Mouse (Mus musculus) hindbrain, embryonic 11.5 days (tissue): ENCODE data around the gene Psmc1. TPM values are rescaled to one million over a fixed set of nuclear protein-coding genes. Genes with fewer than 3 reads are reported as not detected.

Experiments used
- ATAC-seq: fragments of 200-750 bp; cut with Nextera tagmentation; 2 replicates; pipeline ENCODE4 v1.8.0; 2017; ENCODE audit warnings: mild to moderate bottlenecking, moderate TSS enrichment, moderate library complexity; ENCODE audit not compliant: low FRiP score
- DNase-seq: peaks from one replicate; pipeline ENCODE4 v3.0.0-alpha.2; 2015; ENCODE audit warnings: low spot score
- H3K27ac ChIP-seq: fragments of 300-500 bp; sonication (generic); 2 replicates; pipeline ENCODE4 v1.5.1; 2014; ENCODE audit warnings: mild to moderate bottlenecking, low read depth, low read length
- H3K27me3 ChIP-seq: fragments of 300-500 bp; sonication (generic); 2 replicates; pipeline ENCODE4 v1.6.1; 2014; ENCODE audit warnings: mild to moderate bottlenecking, low read length, moderate library complexity, mixed read lengths; ENCODE audit not compliant: control insufficient read depth, insufficient read depth
- H3K36me3 ChIP-seq: fragments of 300-500 bp; sonication (generic); 2 replicates; pipeline ENCODE4 v1.6.1; 2014; ENCODE audit warnings: mild to moderate bottlenecking, low read length, moderate library complexity, mixed read lengths; ENCODE audit not compliant: control insufficient read depth, insufficient read depth
- H3K4me1 ChIP-seq: fragments of 300-500 bp; sonication (generic); replicated peaks from 2 replicates; pipeline ENCODE4 v1.6.1; 2014; ENCODE audit warnings: low read length, mixed read lengths; ENCODE audit not compliant: control insufficient read depth, insufficient read depth
- H3K4me2 ChIP-seq: fragments of 300-500 bp; sonication (generic); replicated peaks from 2 replicates; pipeline ENCODE4 v1.6.1; 2014; ENCODE audit warnings: mild to moderate bottlenecking, low read depth, low read length
- H3K4me3 ChIP-seq: fragments of 300-500 bp; sonication (generic); 2 replicates; pipeline ENCODE4 v1.5.1; 2014; ENCODE audit warnings: low read depth, low read length
- H3K9ac ChIP-seq: fragments of 300-500 bp; sonication (generic); 2 replicates; pipeline ENCODE4 v1.6.1; 2014; ENCODE audit warnings: low read depth, low read length
- H3K9me3 ChIP-seq: fragments of 300-500 bp; sonication (generic); 2 replicates; pipeline ENCODE4 v1.6.1; 2016; ENCODE audit warnings: low read length; ENCODE audit not compliant: control insufficient read depth
- WGBS: fragments of 180-500 bp; shearing (Covaris S2); extraction: QIAGEN DNeasy Blood & Tissue Kit; methylation state at CpG from one replicate; pipeline ENCODE4 v1.1.7; 2014; 5-methylcytosine and 5-hydroxymethylcytosine counted together
- polyA plus RNA-seq: library from polyadenylated mRNA; unstranded; fragments of >200 nt; fragmentation: Nextera tagmentation; extraction: Ambion mirVana; gene quantifications from 2 replicates; pipeline ENCODE4 v1.2.1, GENCODE M21; 2014

Gene Psmc1
- polyA plus RNA-seq, 1 experiment from 2014 or later, result 404 TPM

DNA sequence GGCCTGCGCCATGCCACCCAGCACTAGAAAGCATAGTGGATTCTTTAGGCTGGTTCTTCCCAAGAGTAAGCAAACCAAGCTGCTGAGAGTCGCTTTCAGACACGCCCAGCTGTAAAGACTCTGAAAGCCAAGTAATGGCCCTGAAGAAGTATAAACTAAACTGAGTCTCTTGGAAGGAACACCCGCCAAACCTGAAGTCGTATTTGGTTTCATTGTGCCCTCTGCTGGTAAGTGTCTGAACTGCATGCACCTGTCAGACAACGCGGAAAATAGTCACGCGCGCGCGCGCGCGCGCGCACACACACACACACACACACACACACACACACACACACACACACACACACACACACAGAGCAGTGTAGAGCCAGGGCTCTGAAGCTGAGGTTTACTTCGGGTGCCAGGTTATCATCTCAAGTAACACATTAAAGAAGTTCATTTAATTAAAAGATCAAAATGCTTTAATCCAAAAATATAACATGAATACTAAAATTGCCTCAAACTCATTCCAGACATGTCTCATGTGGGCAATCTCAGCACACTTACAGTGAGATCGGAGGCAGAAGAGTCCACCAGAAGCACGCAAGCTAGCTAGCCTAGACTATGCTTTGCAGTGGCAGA, 3.6 kb upstream of the Psmc1 start:
- 14% methylated on average over 20 of the region's 20 CpGs for WGBS
- Histone ChIP-seq H3K4me1 (peaks cover 1% of the 10 kb centered on the region; the same call in 1 of the 2 replicates), H3K4me2 (no peak overlapping the region), H3K27me3 (no peaks in the 10 kb centered on the region), H3K9me3 (no peaks in the 10 kb centered on the region), H3K27ac (no peak overlapping the region), H3K9ac (no peak overlapping the region), H3K36me3 (no peaks in the 10 kb centered on the region), H3K4me3 (no peak overlapping the region)
- DNase-seq, result peak; percentile 88
- no peak for ATAC-seq

- Histone ChIP-seq H3K9me3 (no peaks in the 10 kb centered on the region), H3K4me3 (no peak overlapping the region), H3K4me1 (peaks cover 2% of the 10 kb centered on the region; the same call in 1 of the 2 replicates), H3K9ac (no peak overlapping the region), H3K36me3 (no peaks in the 10 kb centered on the region), H3K27ac (no peak overlapping the region), H3K4me2 (no peak overlapping the region), H3K27me3 (no peaks in the 10 kb centered on the region)
- DNase-seq (no peak), ATAC-seq (no peak)
- WGBS, result 52% methylated on average over 4 of the region's 4 CpGs
Measured at GRCm38 (mm10) chr12:100107436-100107835, 2.5 kb upstream of the Psmc1 start.

DNA sequence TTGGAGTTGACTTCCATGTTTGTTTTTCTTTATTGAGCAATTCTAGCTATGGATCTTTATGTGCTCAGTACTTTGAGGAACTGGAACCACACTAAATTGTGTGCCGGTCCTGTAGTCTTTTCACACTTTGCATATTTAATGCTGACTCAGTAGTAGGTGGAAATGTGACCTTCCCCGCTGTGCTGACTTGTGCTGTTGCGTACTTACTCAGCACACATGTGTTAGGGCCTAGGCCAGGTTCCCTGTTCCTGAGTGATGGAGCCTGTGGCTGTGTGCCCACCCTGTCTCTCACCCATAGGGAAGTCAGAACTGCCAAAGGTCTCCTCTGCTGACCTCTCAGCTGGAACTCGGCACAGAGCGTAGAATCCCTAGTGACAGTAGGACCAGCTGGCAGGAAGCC, 6.0 kb downstream of the Psmc1 start:
- WGBS, result 97% methylated on average over 5 of the region's 5 CpGs
- H3K9ac ChIP-seq, result no peak overlapping the region
- no peak overlapping the region for H3K27ac ChIP-seq
- H3K4me2 ChIP-seq, result no peak overlapping the region
- no peak for ATAC-seq
- no peak for DNase-seq
- no peaks in the 10 kb centered on the region for H3K9me3 ChIP-seq
- no peaks in the 10 kb centered on the region for H3K27me3 ChIP-seq
- H3K4me3 ChIP-seq, result no peak overlapping the region
- peaks cover 28% of the 10 kb centered on the region for H3K36me3 ChIP-seq
- H3K4me1 ChIP-seq, result peaks cover 2% of the 10 kb centered on the region; the same call in 1 of the 2 replicates

GRCm38 (mm10) chr12:100122921-100123381, 13.0 kb downstream of the Psmc1 start:
- H3K9me3 ChIP-seq, result no peaks in the 10 kb centered on the region
- ATAC-seq (no peak), DNase-seq (no peak)
- peaks cover 25% of the 10 kb centered on the region for H3K36me3 ChIP-seq
- no peak overlapping the region for H3K4me3 ChIP-seq
- no peaks in the 10 kb centered on the region for H3K4me1 ChIP-seq
- no peak overlapping the region for H3K4me2 ChIP-seq
- WGBS, result 92% methylated on average over 7 of the region's 7 CpGs
- H3K9ac ChIP-seq, result no peak overlapping the region
- no peaks in the 10 kb centered on the region for H3K27me3 ChIP-seq
- H3K27ac ChIP-seq, result no peak overlapping the region

DNA sequence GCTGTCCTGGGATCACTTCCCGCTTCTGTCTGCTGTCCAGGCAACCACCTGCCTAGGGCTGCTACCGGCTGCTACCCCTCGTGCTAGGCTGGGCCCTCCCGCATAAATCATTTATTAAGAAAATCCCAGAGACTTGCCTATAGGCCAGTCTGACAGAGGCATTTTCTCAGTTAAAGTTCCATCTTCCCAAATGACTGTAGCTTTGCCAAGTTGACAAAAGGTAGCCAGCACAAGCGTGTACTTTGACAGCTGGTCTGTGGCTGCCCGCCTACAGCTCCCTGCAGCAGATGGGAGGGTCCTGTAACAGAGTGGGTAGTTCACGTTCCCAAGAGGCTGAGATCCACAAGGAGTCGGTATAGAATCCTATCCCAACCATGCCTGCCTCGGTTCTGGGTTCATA, 13.5 kb downstream of the Psmc1 start:
- Histone ChIP-seq H3K9ac (no peak overlapping the region), H3K9me3 (no peaks in the 10 kb centered on the region), H3K4me3 (no peak overlapping the region), H3K27ac (no peak overlapping the region), H3K27me3 (no peaks in the 10 kb centered on the region), H3K4me1 (no peaks in the 10 kb centered on the region), H3K4me2 (no peak overlapping the region), H3K36me3 (peaks cover 25% of the 10 kb centered on the region)
- no peak for DNase-seq
- no peak for ATAC-seq
- WGBS, result 87% methylated on average over 9 of the region's 9 CpGs

- H3K4me2 ChIP-seq, result no peak overlapping the region
- ATAC-seq (peak; percentile 23; the same call in 1 of the 2 replicates), DNase-seq (peak; percentile 41)
- no peaks in the 10 kb centered on the region for H3K9me3 ChIP-seq
- peaks cover 21% of the 10 kb centered on the region for H3K36me3 ChIP-seq
- no peaks in the 10 kb centered on the region for H3K4me1 ChIP-seq
- no peak overlapping the region for H3K27ac ChIP-seq
- WGBS, result 85% methylated on average over 16 of the region's 16 CpGs
- no peaks in the 10 kb centered on the region for H3K27me3 ChIP-seq
- no peak overlapping the region for H3K9ac ChIP-seq
- H3K4me3 ChIP-seq, result no peak overlapping the region
Measured at GRCm38 (mm10) chr12:100124913-100125798, 15.2 kb downstream of the Psmc1 start.

- DNase-seq (no peak), ATAC-seq (no peak)
- no peaks in the 10 kb centered on the region for H3K4me1 ChIP-seq
- H3K27me3 ChIP-seq, result no peaks in the 10 kb centered on the region
- no peak overlapping the region for H3K4me2 ChIP-seq
- H3K9me3 ChIP-seq, result no peaks in the 10 kb centered on the region
- H3K36me3 ChIP-seq, result peaks cover 19% of the 10 kb centered on the region
- WGBS, result 91% methylated on average over 17 of the region's 17 CpGs
- H3K4me3 ChIP-seq, result no peak overlapping the region
- H3K9ac ChIP-seq, result no peak overlapping the region
- no peak overlapping the region for H3K27ac ChIP-seq
Measured at GRCm38 (mm10) chr12:100126968-100127865, 17.3 kb downstream of the Psmc1 start.

DNA sequence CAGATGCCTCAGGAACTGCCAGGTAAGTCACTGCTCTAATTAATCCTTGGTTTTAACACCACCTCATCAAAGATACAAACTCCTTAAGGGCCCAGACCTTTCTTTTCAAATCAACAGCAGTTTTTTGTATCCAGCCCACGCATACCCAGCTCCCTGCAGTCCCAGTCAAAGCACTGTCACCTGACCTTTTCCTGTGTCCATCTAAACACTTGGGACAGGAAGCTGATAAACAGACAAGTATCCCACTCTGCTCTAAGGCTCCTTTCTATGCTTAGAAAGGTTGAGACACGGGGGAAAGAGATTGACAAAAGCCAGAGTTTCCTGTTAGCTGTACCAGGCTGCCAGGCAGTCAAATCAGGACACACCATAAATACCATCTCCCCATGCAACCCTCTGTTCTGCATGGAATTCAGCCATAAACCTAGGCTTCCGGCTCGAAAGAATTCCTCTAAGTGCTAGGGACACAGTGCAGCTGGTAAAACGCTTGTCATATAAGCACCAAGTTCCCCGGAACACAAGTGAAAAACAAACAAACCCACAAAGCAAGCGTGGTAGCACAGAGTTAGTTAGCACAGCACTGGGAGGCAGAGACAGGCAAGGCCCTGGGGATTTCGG, 18.0 kb downstream of the Psmc1 start:
- H3K36me3 ChIP-seq, result peaks cover 13% of the 10 kb centered on the region
- 78% methylated on average over 8 of the region's 8 CpGs for WGBS
- H3K9me3 ChIP-seq, result no peaks in the 10 kb centered on the region

More for the DNA sequence above, 18.0 kb downstream of the Psmc1 start:
- H3K27me3 ChIP-seq, result no peaks in the 10 kb centered on the region
- DNase-seq (no peak), ATAC-seq (no peak)
- H3K4me1 ChIP-seq, result no peaks in the 10 kb centered on the region
- no peak overlapping the region for H3K4me2 ChIP-seq
- no peak overlapping the region for H3K9ac ChIP-seq
- H3K27ac ChIP-seq, result no peak overlapping the region
- no peak overlapping the region for H3K4me3 ChIP-seq
